Mouse (Mus musculus) heart, embryonic 11.5 days (tissue): ENCODE data around the gene Add3. TPM values are rescaled to one million over a fixed set of nuclear protein-coding genes. Genes with fewer than 3 reads are reported as not detected.
A peak's percentile ranks its signal among the peaks of the same experiment; 100 is the strongest.

Experiments
- ATAC-seq: fragments of 200-750 bp; cut with Nextera tagmentation; replicated peaks from 2 replicates; pipeline ENCODE4 v1.8.0; 2017; ENCODE audit warnings: moderate library complexity; ENCODE audit not compliant: insufficient number of reproducible peaks, low FRiP score, low TSS enrichment
- H3K27ac ChIP-seq: fragments of 300-500 bp; sonication (generic); 2 replicates; pipeline ENCODE4 v1.5.1; 2014; ENCODE audit warnings: mild to moderate bottlenecking, low read depth, low read length
- H3K27me3 ChIP-seq: fragments of 300-500 bp; sonication (generic); 2 replicates; pipeline ENCODE4 v1.6.1; 2014; ENCODE audit warnings: mild to moderate bottlenecking, low read length, mixed read lengths; ENCODE audit not compliant: control insufficient read depth, insufficient read depth
- H3K36me3 ChIP-seq: fragments of 300-500 bp; sonication (generic); 2 replicates; pipeline ENCODE4 v1.6.1; 2014; ENCODE audit warnings: mild to moderate bottlenecking, low read length, moderate library complexity, mixed read lengths; ENCODE audit not compliant: control insufficient read depth, insufficient read depth
- H3K4me1 ChIP-seq: fragments of 300-500 bp; sonication (generic); 2 replicates; pipeline ENCODE4 v1.6.1; 2014; ENCODE audit warnings: low read length; ENCODE audit not compliant: control insufficient read depth, insufficient read depth
- H3K4me2 ChIP-seq: fragments of 300-500 bp; sonication (generic); 2 replicates; pipeline ENCODE4 v1.6.1; 2014; ENCODE audit warnings: mild to moderate bottlenecking, moderate library complexity
- H3K4me3 ChIP-seq: fragments of 300-500 bp; sonication (generic); 2 replicates; pipeline ENCODE4 v1.5.1; 2014; ENCODE audit warnings: low read depth, low read length
- H3K9ac ChIP-seq: fragments of 300-500 bp; sonication (generic); 2 replicates; pipeline ENCODE4 v1.6.1; 2014; ENCODE audit warnings: mild to moderate bottlenecking, low read depth, low read length, moderate library complexity
- H3K9me3 ChIP-seq: fragments of 300-500 bp; sonication (generic); replicated peaks from 2 replicates; pipeline ENCODE4 v1.6.1; 2016; ENCODE audit warnings: low read length; ENCODE audit not compliant: control insufficient read depth
- WGBS: fragments of 180-500 bp; shearing (Covaris S2); extraction: QIAGEN DNeasy Blood & Tissue Kit; methylation state at CpG from one replicate; pipeline ENCODE4 v1.1.7; 2014; ENCODE audit not compliant: insufficient replicate concordance; 5-methylcytosine and 5-hydroxymethylcytosine counted together
- polyA plus RNA-seq: library from polyadenylated mRNA; unstranded; fragments of >200 nt; fragmentation: Nextera tagmentation; extraction: Ambion mirVana; gene quantifications from 2 replicates; pipeline ENCODE4 v1.2.1, GENCODE M21; 2014

Add3 gene
- polyA plus RNA-seq, 1 experiment from 2014 or later, result 133 TPM

- Histone ChIP-seq H3K4me3 (no peak overlapping the region), H3K36me3 (no peaks in the 10 kb centered on the region), H3K27ac (no peak overlapping the region), H3K9me3 (no peaks in the 10 kb centered on the region), H3K4me1 (peaks cover 11% of the 10 kb centered on the region), H3K4me2 (no peak overlapping the region), H3K9ac (no peak overlapping the region), H3K27me3 (no peaks in the 10 kb centered on the region)
- no peak for ATAC-seq
- 78% methylated on average over 18 of the region's 18 CpGs for whole genome bisulfite sequencing
These were observed 32.6 kb upstream of the Add3 start for GRCm38 (mm10) chr19:53107361-53108247.

GRCm38 (mm10) chr19:53111996-53112590 is 28.1 kb upstream of the Add3 start:
- Histone ChIP-seq H3K27ac (no peak overlapping the region), H3K4me1 (peaks cover 2% of the 10 kb centered on the region; the same call in 1 of the 2 replicates), H3K27me3 (no peaks in the 10 kb centered on the region), H3K9ac (no peak overlapping the region), H3K36me3 (no peaks in the 10 kb centered on the region), H3K4me2 (no peak overlapping the region), H3K9me3 (0 out of 2 replicates have a peak, but pooled peaks cover under 1% of the 10 kb centered on the region), H3K4me3 (no peak overlapping the region)
- ATAC-seq, result no peak
- WGBS, result 67% methylated on average over 7 of the region's 7 CpGs

- H3K4me1 ChIP-seq, result peaks cover 2% of the 10 kb centered on the region; the same call in 1 of the 2 replicates
- H3K4me2 ChIP-seq, result no peak overlapping the region
- 80% methylated on average over 8 of the region's 8 CpGs for WGBS
- H3K9ac ChIP-seq, result no peak overlapping the region
- no peaks in the 10 kb centered on the region for H3K27me3 ChIP-seq
- H3K4me3 ChIP-seq, result no peak overlapping the region
- 0 out of 2 replicates have a peak, but pooled peaks cover 3% of the 10 kb centered on the region for H3K9me3 ChIP-seq
- no peak for ATAC-seq
- no peaks in the 10 kb centered on the region for H3K36me3 ChIP-seq
- H3K27ac ChIP-seq, result no peak overlapping the region
These were observed 20.9 kb upstream of the Add3 start for GRCm38 (mm10) chr19:53119255-53119795.

GRCm38 (mm10) chr19:53120483-53120882 is 19.8 kb upstream of the Add3 start:
- H3K9me3 ChIP-seq, result 0 out of 2 replicates have a peak, but pooled peaks cover 3% of the 10 kb centered on the region
- H3K4me2 ChIP-seq, result no peak overlapping the region
- H3K9ac ChIP-seq, result no peak overlapping the region
- H3K4me3 ChIP-seq, result no peak overlapping the region
- 80% methylated on average over 3 of the region's 3 CpGs for WGBS
- H3K27ac ChIP-seq, result no peak overlapping the region
- ATAC-seq, result no peak
- peaks cover 2% of the 10 kb centered on the region; the same call in 1 of the 2 replicates for H3K4me1 ChIP-seq
- H3K27me3 ChIP-seq, result no peaks in the 10 kb centered on the region
- H3K36me3 ChIP-seq, result no peaks in the 10 kb centered on the region

- no peak overlapping the region for H3K9ac ChIP-seq
- 41% methylated on average over 6 of the region's 6 CpGs for WGBS
- no peak overlapping the region for H3K4me2 ChIP-seq
- peak overlapping the region; percentile 50; the same call in 1 of the 2 replicates for H3K27ac ChIP-seq
- no peaks in the 10 kb centered on the region for H3K36me3 ChIP-seq
- no peak for ATAC-seq
- H3K9me3 ChIP-seq, result no peaks in the 10 kb centered on the region
- H3K4me1 ChIP-seq, result peaks cover 8% of the 10 kb centered on the region
- H3K27me3 ChIP-seq, result no peaks in the 10 kb centered on the region
- no peak overlapping the region for H3K4me3 ChIP-seq
These were observed 17.5 kb upstream of the Add3 start for GRCm38 (mm10) chr19:53122641-53123241.

GRCm38 (mm10) chr19:53123301-53123700 is 16.9 kb upstream of the Add3 start:
- no peak for ATAC-seq
- H3K4me1 ChIP-seq, result peaks cover 13% of the 10 kb centered on the region
- 38% methylated on average over 5 of the region's 5 CpGs for WGBS
- no peak overlapping the region for H3K4me2 ChIP-seq
- H3K9ac ChIP-seq, result no peak overlapping the region
- H3K9me3 ChIP-seq, result no peaks in the 10 kb centered on the region
- H3K27me3 ChIP-seq, result no peaks in the 10 kb centered on the region
- H3K4me3 ChIP-seq, result no peak overlapping the region
- H3K27ac ChIP-seq, result peak overlapping the region; percentile 50; the same call in 1 of the 2 replicates
- H3K36me3 ChIP-seq, result no peaks in the 10 kb centered on the region

GRCm38 (mm10) chr19:53125679-53126078 is 14.6 kb upstream of the Add3 start:
- Histone ChIP-seq H3K9me3 (no peaks in the 10 kb centered on the region), H3K4me1 (peaks cover 28% of the 10 kb centered on the region), H3K36me3 (no peaks in the 10 kb centered on the region), H3K4me3 (no peak overlapping the region), H3K9ac (no peak overlapping the region), H3K27me3 (no peaks in the 10 kb centered on the region), H3K27ac (peak overlapping the region; percentile 54; the same call in 1 of the 2 replicates), H3K4me2 (no peak overlapping the region)
- peak; percentile 72 for ATAC-seq
- WGBS, result 42% methylated on average over 2 of the region's 2 CpGs

- H3K27me3 ChIP-seq, result no peaks in the 10 kb centered on the region
- peaks cover 30% of the 10 kb centered on the region for H3K4me1 ChIP-seq
- H3K27ac ChIP-seq, result no peak overlapping the region
- 65% methylated on average over 4 of the region's 4 CpGs for WGBS
- H3K4me2 ChIP-seq, result no peak overlapping the region
- H3K36me3 ChIP-seq, result no peaks in the 10 kb centered on the region
- ATAC-seq, result no peak
- no peaks in the 10 kb centered on the region for H3K9me3 ChIP-seq
- no peak overlapping the region for H3K4me3 ChIP-seq
- no peak overlapping the region for H3K9ac ChIP-seq
These were observed 13.7 kb upstream of the Add3 start for GRCm38 (mm10) chr19:53126546-53126945.
